Mouse (Mus musculus): ENCODE results near the gene Nyap1.

Gene Nyap1

DNA sequence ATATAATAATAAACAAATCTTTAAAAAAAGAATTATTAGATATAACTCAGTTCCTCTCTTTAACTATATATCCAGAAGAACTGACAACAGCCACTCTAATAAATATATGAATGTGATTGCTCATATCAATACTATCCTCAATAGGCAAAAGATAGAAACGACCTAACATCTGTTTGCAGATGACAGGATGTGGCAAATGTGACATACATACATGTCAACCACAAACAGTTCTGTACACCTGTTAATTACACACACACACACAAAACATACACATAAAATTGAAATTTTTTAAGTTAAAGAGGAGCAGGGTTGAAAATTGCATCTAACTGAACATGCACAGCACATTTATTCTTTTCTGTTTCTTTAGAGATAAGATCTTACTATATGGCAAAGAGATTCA lies 49.5 kb downstream of the Nyap1 start:
- no peak for DNase-seq (ENCODE audit: low spot score)

DNA sequence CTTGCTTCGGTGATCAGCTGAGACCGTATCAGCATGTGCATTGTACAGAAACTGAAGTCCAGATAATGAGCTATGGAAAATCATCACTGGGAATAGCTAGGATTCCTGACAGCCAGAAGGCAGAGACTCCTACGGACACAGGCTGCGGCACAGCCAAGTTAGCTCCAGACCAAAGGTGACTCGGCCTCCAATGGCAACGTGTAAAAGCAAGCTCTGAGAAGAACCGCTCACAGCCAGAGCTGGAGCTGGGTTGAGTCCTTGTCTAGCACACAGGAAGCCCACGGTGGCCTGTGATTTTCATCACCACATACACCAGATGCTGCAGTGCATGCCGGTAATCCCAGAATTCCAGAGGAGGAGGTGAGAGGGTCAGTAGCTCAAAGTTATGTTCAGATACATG lies 50.9 kb downstream of the Nyap1 start:
- no peak for DNase-seq (ENCODE audit: low spot score)

DNA sequence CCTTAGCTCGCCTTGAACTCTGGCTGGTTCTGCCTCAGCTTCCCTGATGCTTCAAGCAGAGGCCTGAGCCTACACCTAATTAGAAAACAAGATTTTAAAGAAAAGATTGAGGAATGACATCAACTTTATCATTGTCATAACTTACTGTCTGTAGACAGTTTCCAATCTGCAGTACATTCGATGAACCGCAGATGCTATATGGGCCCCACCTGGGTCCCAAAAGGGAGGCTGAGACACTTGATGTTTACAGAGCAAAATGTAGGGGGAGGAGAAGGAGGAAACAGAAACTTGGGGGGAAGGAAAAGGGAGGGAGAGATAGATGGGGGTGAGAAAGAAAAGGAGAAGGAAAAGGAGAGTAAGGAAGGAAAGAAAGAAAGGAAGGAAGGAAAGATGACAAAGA lies 51.4 kb downstream of the Nyap1 start:
- DNase-seq (ENCODE audit: low spot score): no peak

DNA sequence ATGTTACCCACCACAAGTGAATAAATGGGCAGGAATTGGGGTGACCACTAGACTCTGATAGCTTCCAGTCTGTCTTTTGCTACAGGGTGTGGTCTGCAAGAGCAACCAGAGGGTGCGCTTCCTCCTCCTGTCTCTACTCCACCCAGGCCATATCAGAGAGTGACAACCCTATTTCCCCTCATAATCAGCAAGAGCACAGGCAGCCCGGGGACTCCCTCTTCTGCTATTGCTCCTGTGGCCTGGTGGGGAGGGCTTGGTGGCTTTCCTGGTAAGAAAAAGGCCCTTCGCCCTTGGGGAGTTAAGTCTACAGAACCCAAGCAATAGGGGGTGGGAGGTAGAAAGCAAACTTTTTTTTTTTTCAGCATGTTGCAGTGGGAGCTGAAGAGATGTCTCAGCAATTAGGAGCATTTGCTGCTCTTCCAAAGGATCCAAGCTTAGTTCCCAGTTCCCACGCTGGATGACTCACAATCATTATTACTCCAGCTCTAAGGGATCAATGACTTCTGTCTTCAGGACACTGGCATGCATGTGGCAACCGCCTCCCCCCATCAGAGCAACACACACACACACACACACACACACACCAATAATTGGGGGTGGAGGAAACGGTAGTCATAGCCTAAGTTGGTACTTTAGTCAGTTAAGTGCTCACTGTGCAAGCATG lies 55.1 kb downstream of the Nyap1 start:
- DNase-seq (ENCODE audit: low spot score): peak; percentile 29

DNA sequence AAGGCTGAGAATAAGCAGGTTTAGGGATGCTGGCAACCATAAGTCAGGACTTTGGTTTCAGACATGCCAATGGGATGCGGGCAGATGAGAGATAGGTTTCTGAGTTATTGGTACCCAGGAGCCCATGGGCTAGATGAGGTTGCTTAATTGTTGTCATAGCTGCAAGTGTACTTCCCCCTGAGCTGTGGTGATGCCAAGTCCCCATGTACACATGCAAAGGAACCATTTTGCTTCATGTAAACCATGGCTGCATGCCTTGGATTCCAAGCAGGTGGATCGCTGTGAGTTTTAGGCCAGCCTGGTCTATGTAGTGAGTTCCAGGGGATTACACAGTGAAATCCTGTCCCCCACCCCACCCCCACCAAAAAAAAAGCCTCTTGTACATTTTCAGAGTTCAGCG lies 55.8 kb downstream of the Nyap1 start:
- no peak for DNase-seq (ENCODE audit: low spot score)

DNA sequence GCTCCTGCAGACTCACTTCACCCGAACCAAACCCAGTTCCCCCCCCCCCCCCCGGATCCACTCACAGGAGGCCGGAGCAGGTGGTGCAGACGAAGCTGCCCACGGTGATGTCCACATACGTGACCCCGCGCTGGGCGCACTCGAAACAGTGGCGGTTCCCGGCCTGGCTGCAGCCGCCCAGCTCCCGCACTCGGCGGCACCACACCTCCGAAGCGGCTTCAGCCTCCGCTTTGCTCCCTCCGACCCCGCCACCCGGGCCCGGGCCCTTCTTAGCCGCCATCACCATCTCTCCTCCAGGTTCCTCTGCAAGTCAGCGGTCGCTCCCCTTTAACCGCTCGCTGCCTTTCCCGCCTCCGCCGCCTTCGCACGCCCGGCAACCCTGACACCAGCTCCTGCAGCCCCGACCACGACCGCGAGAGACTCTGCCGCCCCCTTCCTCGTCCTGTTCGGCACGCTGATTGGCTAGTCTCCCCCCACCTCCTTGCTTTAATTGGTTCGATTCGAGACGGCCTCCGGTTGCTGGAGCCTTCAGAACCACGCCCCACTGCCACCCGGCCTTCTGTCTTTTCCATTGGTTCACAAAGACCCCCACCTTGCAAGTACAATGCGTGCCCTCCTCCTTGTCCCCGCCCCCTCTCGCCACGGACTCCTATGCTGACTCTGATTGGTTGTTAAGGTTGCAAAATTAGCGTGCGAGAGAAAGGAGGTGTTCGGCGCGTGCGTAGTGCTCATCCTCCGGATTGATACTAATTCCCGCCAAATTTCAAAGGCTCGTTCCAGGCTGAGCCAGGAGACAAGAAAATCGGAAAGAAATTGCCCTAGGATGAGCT lies 56.9 kb downstream of the Nyap1 start, which contains the start of gene Agfg2:
Gene Agfg2 (minus strand): TSS at position 433 of the 830 bp plus-strand sequence.
- DNase-seq (ENCODE audit: low spot score): peak; percentile 100

DNA sequence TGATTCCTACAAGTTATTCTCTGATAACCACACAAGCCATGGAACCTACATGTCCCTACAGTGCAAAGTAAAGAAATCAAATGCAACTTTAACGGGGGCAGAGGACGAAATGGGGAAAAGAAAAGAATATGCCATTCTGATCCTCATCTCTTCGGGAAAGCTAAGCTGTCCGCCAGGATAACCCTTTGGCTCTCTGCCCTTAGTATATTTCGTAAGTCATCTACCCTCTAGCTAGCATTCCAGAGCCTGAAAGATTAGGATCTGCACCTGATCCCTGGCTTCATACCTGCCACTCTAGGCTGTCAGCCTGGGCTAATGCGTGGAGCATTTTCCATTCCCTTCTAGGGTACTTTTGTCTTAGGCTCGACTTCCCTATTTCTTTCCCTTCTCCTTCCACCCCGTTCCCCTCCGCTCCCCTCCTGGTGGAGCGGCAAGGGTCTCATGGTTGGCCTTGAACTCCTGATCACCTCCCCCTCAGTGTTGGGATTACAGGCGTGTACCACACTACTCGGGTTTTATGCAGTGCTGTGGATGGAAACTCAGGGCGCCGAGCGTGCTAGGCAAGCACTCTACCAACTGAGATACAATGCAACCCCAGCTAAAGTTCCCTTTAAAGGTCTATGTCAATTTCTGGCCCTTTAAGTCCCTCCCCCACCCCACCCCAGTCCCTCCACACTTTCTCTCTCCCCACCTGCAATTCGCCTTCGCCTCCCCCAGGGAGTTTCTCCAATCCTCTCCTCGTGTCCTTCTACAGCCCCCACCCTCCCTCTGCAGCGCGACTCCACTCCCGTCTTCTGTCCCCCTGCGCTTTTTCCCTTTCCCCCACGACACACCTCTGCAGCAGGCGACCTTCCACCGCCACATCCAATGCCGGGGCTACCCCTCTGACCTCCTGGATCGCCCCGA lies 57.8 kb downstream of the Nyap1 start:
- DNase-seq (ENCODE audit: low spot score): peak; percentile 57

DNA sequence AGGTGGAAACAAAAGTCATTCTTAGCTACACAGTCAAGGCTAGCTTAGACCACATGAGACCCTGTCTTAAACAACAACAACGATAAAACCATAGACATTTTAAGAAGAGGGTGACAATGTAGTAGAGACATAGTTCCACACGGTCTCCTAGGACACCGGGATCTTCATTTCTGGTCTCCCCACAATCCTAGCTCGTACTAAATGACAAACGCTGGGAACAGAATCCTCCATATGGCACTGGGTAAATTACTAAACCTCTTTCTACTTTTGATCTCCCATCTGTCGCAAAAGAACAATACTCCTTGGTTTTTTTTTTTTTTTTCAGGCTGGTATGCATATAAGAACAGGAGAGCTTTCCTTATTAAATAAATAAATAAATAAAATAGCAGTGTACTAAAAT lies 58.9 kb downstream of the Nyap1 start:
- DNase-seq (ENCODE audit: low spot score): no peak

All from lung, postnatal 25 days (tissue).